ENCODE assay signal across 21 mouse cellular contexts in the genomic region with DNA sequence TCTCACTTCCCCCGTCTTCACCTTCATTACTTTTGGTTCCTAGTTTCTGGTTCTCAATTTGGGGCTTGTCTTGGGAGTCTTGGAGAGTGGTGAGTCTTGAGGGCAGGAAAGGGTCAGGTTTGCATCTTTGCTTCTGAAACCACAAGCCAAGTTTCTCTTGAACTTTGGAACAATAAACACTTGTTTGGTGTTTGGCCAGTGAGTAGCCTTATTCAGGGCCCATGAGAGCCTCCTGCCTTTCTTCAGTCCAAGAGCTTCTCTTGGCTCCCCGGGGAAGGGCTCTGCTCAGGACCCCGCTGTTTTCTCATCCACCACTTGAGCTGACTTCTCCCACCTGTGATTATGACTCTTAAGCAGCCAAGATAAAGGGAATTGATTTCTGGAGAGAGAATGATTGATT. TPM values are rescaled to one million over a fixed set of nuclear protein-coding genes. Genes with fewer than 3 reads are reported as not detected.
A peak's percentile ranks its signal among the peaks of the same experiment; 100 is the strongest.
DNase-seq lines count a peak whose midpoint lies in the region; ATAC-seq and TF ChIP-seq lines count a peak whose summit lies in the region.
"Had no signal": no experiment of that assay in that cellular context is flagged by ENCODE, and none has a peak within 500 bp of the region (broad histone marks: within the 10 kb centered on the region; RNA-seq: fewer than 3 reads in every experiment).

No protein-coding gene starts in this region.

- ATAC-seq in forebrain, postnatal 0 days = no peak
- no peak for ATAC-seq in forebrain, embryonic 12.5 days (ENCODE audit: low FRiP score)
- ATAC-seq in neural tube, embryonic 13.5 days (ENCODE audit: low read depth) = no peak
- ATAC-seq: intestine, embryonic 15.5 days; midbrain, embryonic 15.5 days had no signal

- peak overlapping the region; percentile 35; the same call in 1 of the 2 replicates for H3K27ac ChIP-seq in forebrain, postnatal 0 days (ENCODE audit: low read depth, low read length)
- H3K27ac ChIP-seq in forebrain, embryonic 12.5 days = no peak overlapping the region
- H3K27ac ChIP-seq in neural tube, embryonic 13.5 days (replicated peaks) = 0 out of 2 replicates have a peak overlapping the region, but pooled peaks have one; percentile 1
- H3K27ac ChIP-seq: embryonic facial prominence, embryonic 12.5 days; intestine, embryonic 15.5 days; neural tube, embryonic 12.5 days; stomach, embryonic 15.5 days had no signal

- H3K4me2 ChIP-seq in forebrain, postnatal 0 days (ENCODE audit: low read depth) = no peak overlapping the region
- no peak overlapping the region for H3K4me2 ChIP-seq in forebrain, embryonic 12.5 days
- H3K4me2 ChIP-seq in neural tube, embryonic 13.5 days = no peak overlapping the region
- H3K4me2 ChIP-seq: embryonic facial prominence, embryonic 12.5 days; intestine, embryonic 15.5 days; neural tube, embryonic 12.5 days; stomach, embryonic 15.5 days had no signal

- no peak overlapping the region for H3K4me3 ChIP-seq in forebrain, postnatal 0 days (ENCODE audit: low read depth, low read length)
- H3K4me3 ChIP-seq in forebrain, embryonic 12.5 days (replicated peaks) = no peak overlapping the region
- H3K4me3 ChIP-seq in neural tube, embryonic 13.5 days = no peak overlapping the region
- H3K4me3 ChIP-seq: embryonic facial prominence, embryonic 12.5 days; intestine, embryonic 15.5 days; midbrain, embryonic 15.5 days; neural tube, embryonic 12.5 days; stomach, embryonic 15.5 days had no signal

- no peaks in the 10 kb centered on the region for H3K27me3 ChIP-seq in forebrain, postnatal 0 days (ENCODE audit: insufficient read depth, low read length)
- no peaks in the 10 kb centered on the region for H3K27me3 ChIP-seq in forebrain, embryonic 12.5 days
- no peaks in the 10 kb centered on the region for H3K27me3 ChIP-seq in neural tube, embryonic 13.5 days
- H3K27me3 ChIP-seq: embryonic facial prominence, embryonic 12.5 days; intestine, embryonic 15.5 days; midbrain, embryonic 15.5 days; neural tube, embryonic 12.5 days; stomach, embryonic 15.5 days had no signal

- peaks cover 41% of the 10 kb centered on the region for H3K36me3 ChIP-seq in forebrain, postnatal 0 days (ENCODE audit: insufficient read depth)
- H3K36me3 ChIP-seq in forebrain, embryonic 12.5 days (replicated peaks) = peaks cover 50% of the 10 kb centered on the region
- peaks cover 45% of the 10 kb centered on the region for H3K36me3 ChIP-seq in neural tube, embryonic 13.5 days

- no peaks in the 10 kb centered on the region for H3K9me3 ChIP-seq in forebrain, postnatal 0 days (ENCODE audit: low read length)
- H3K9me3 ChIP-seq in forebrain, embryonic 12.5 days = no peaks in the 10 kb centered on the region
- no peaks in the 10 kb centered on the region for H3K9me3 ChIP-seq in neural tube, embryonic 13.5 days
- H3K9me3 ChIP-seq: embryonic facial prominence, embryonic 12.5 days; intestine, embryonic 15.5 days; midbrain, embryonic 15.5 days; neural tube, embryonic 12.5 days; stomach, embryonic 15.5 days had no signal

- WGBS in forebrain, postnatal 0 days = 84% methylated on average over 3 of the region's 3 CpGs
- WGBS in forebrain, embryonic 12.5 days = 84% methylated on average over 3 of the region's 3 CpGs
- 84% methylated on average over 3 of the region's 3 CpGs for WGBS in neural tube, embryonic 13.5 days

- peaks cover 18% of the 10 kb centered on the region for H3K4me1 ChIP-seq in forebrain, postnatal 0 days (ENCODE audit: insufficient read depth)
- peaks cover 30% of the 10 kb centered on the region for H3K4me1 ChIP-seq in forebrain, embryonic 12.5 days
- peaks cover 38% of the 10 kb centered on the region for H3K4me1 ChIP-seq in neural tube, embryonic 13.5 days (replicated peaks)

- no peak overlapping the region for H3K9ac ChIP-seq in forebrain, postnatal 0 days
- H3K9ac ChIP-seq in forebrain, embryonic 12.5 days = no peak overlapping the region
- H3K9ac ChIP-seq in neural tube, embryonic 13.5 days = no peak overlapping the region
- H3K9ac ChIP-seq: embryonic facial prominence, embryonic 12.5 days; intestine, embryonic 15.5 days; midbrain, embryonic 15.5 days; neural tube, embryonic 12.5 days; stomach, embryonic 15.5 days had no signal

- no peak for DNase-seq in forebrain, postnatal 0 days
- peak; percentile 29 for DNase-seq in kidney, postnatal 14 days
- no peak for DNase-seq in kidney, adult 8-10 months
- DNase-seq in neural tube, embryonic 10.5 days (ENCODE audit: extremely low spot score, low spot score) = no peak
- DNase-seq in ovary, adult 18-20 months (ENCODE audit: low spot score) = no peak
- DNase-seq in layer of hippocampus, postnatal 14 days (ENCODE audit: low spot score in 2 of 2) = no peak
- DNase-seq: adrenal gland, postnatal 10 days; B cell, adult 2 months; cerebellum, postnatal 25 days; heart, postnatal 4 days; layer of hippocampus, postnatal 36 days; lung, postnatal 4 days; retina, postnatal 1 day; thymus, postnatal 14 days had no signal

- no peak for TF ChIP-seq CTCF in forebrain, postnatal 0 days (IDR thresholded peaks at IDR 0.05; ENCODE audit: low read depth)

RNA-seq across cellular contexts. Expression of gene Ppp1r10, which starts 6.3 kb away (rescaled TPM):
- 42.9 and 60.2 TPM in 2 replicates for total RNA-seq in forebrain, postnatal 0 days (2014; rRNA removed)
- 23.2 and 32.5 TPM in 2 replicates for polyA plus RNA-seq in forebrain, postnatal 0 days (2015; fragmentation: Nextera tagmentation; extraction: Ambion mirVana)
- 65.4 and 70.4 TPM in 2 replicates for polyA plus RNA-seq in forebrain, embryonic 12.5 days (2016; fragmentation: Nextera tagmentation; extraction: Ambion mirVana)
- 44.6 and 45.9 TPM in 2 replicates for polyA plus RNA-seq in neural tube, embryonic 13.5 days (2015; fragmentation: Nextera tagmentation; extraction: Ambion mirVana)
- 10 to 100 TPM; 68.3 to 74.5 TPM for total RNA-seq in layer of hippocampus, postnatal 14 days (2021)

RNA-seq across cellular contexts. Expression of gene Mrps18b, which starts 6.4 kb away (rescaled TPM):
- total RNA-seq in forebrain, postnatal 0 days (2014; rRNA removed) = 34.5 and 44.5 TPM in 2 replicates
- 65.5 and 69.7 TPM in 2 replicates for polyA plus RNA-seq in forebrain, postnatal 0 days (2015; fragmentation: Nextera tagmentation; extraction: Ambion mirVana)
- polyA plus RNA-seq in forebrain, embryonic 12.5 days (2016; fragmentation: Nextera tagmentation; extraction: Ambion mirVana) = 56.2 and 56.6 TPM in 2 replicates
- polyA plus RNA-seq in neural tube, embryonic 13.5 days (2015; fragmentation: Nextera tagmentation; extraction: Ambion mirVana) = 56.1 and 62.7 TPM in 2 replicates
- 10 to 100 TPM; 41.2 to 42.7 TPM for total RNA-seq in layer of hippocampus, postnatal 14 days (2021)

RNA-seq across cellular contexts. Expression of gene Atat1, which starts 12.7 kb away (rescaled TPM):
- 206 and 218 TPM in 2 replicates for total RNA-seq in forebrain, postnatal 0 days (2014; rRNA removed)
- polyA plus RNA-seq in forebrain, postnatal 0 days (2015; fragmentation: Nextera tagmentation; extraction: Ambion mirVana) = 371 and 379 TPM in 2 replicates
- 277 and 280 TPM in 2 replicates for polyA plus RNA-seq in forebrain, embryonic 12.5 days (2016; fragmentation: Nextera tagmentation; extraction: Ambion mirVana)
- 357 and 369 TPM in 2 replicates for polyA plus RNA-seq in neural tube, embryonic 13.5 days (2015; fragmentation: Nextera tagmentation; extraction: Ambion mirVana)
- total RNA-seq in layer of hippocampus, postnatal 14 days (2021) = 10 to 100 TPM; 82.6 to 87.1 TPM

RNA-seq across cellular contexts. Expression of gene 2310061I04Rik, which starts 25.3 kb away (rescaled TPM):
- 31.6 and 32.8 TPM in 2 replicates for total RNA-seq in forebrain, postnatal 0 days (2014; rRNA removed)
- 56.7 and 66.3 TPM in 2 replicates for polyA plus RNA-seq in forebrain, postnatal 0 days (2015; fragmentation: Nextera tagmentation; extraction: Ambion mirVana)
- 26.7 and 29.4 TPM in 2 replicates for polyA plus RNA-seq in forebrain, embryonic 12.5 days (2016; fragmentation: Nextera tagmentation; extraction: Ambion mirVana)
- 45.1 and 50.5 TPM in 2 replicates for polyA plus RNA-seq in neural tube, embryonic 13.5 days (2015; fragmentation: Nextera tagmentation; extraction: Ambion mirVana)
- 10 to 100 TPM; 61.8 to 71.4 TPM for total RNA-seq in layer of hippocampus, postnatal 14 days (2021)

RNA-seq across cellular contexts. Expression of gene Dhx16, which starts 42.9 kb away (rescaled TPM):
- total RNA-seq in forebrain, postnatal 0 days (2014; rRNA removed) = 33.0 and 33.2 TPM in 2 replicates
- 21.8 and 22.1 TPM in 2 replicates for polyA plus RNA-seq in forebrain, postnatal 0 days (2015; fragmentation: Nextera tagmentation; extraction: Ambion mirVana)
- 48.0 and 54.8 TPM in 2 replicates for polyA plus RNA-seq in forebrain, embryonic 12.5 days (2016; fragmentation: Nextera tagmentation; extraction: Ambion mirVana)
- 31.0 and 39.6 TPM in 2 replicates for polyA plus RNA-seq in neural tube, embryonic 13.5 days (2015; fragmentation: Nextera tagmentation; extraction: Ambion mirVana)
- total RNA-seq in layer of hippocampus, postnatal 14 days (2021) = 10 to 100 TPM; 30.3 to 33.6 TPM
